Mouse (Mus musculus): ENCODE data around the gene Mrps7. TPM values are rescaled to one million over a fixed set of nuclear protein-coding genes. Genes with fewer than 3 reads are reported as not detected.
A peak's percentile ranks its signal among the peaks of the same experiment; 100 is the strongest.

Gene Mrps7
- polyA plus RNA-seq, 1 experiment from 2014 or later, result 71.5 TPM

GRCm38 (mm10) chr11:115630532-115631504 is 27.1 kb downstream of the Mrps7 start:
- WGBS (ENCODE audit: insufficient replicate concordance), result 41% methylated on average over 16 of the region's 16 CpGs
- H3K4me1 ChIP-seq (replicated peaks), result peaks cover 38% of the 10 kb centered on the region
- H3K36me3 ChIP-seq, result no peaks in the 10 kb centered on the region
- no peaks in the 10 kb centered on the region for H3K27me3 ChIP-seq
- H3K9me3 ChIP-seq (replicated peaks), result no peaks in the 10 kb centered on the region
- ATAC-seq (ENCODE audit: low read depth), result no peak
- peak overlapping the region; percentile 38 for H3K4me2 ChIP-seq
- peak overlapping the region; percentile 36; the same call in 1 of the 2 replicates for H3K9ac ChIP-seq
- no peak overlapping the region for H3K27ac ChIP-seq
- peak; percentile 20 for DNase-seq
- H3K4me3 ChIP-seq (replicated peaks), result no peak overlapping the region

GRCm38 (mm10) chr11:115631505-115631890 is 27.8 kb downstream of the Mrps7 start:
- Histone ChIP-seq H3K4me1 (replicated peaks) (peaks cover 31% of the 10 kb centered on the region), H3K27me3 (no peaks in the 10 kb centered on the region), H3K36me3 (no peaks in the 10 kb centered on the region), H3K27ac (no peak overlapping the region), H3K9ac (peak overlapping the region; percentile 36; the same call in 1 of the 2 replicates), H3K4me3 (replicated peaks) (no peak overlapping the region), H3K9me3 (replicated peaks) (no peaks in the 10 kb centered on the region), H3K4me2 (peak overlapping the region; percentile 38)
- DNase-seq (peak; percentile 45), ATAC-seq (ENCODE audit: low read depth) (no peak)
- WGBS (ENCODE audit: insufficient replicate concordance), result 9% methylated on average over 3 of the region's 3 CpGs

DNA sequence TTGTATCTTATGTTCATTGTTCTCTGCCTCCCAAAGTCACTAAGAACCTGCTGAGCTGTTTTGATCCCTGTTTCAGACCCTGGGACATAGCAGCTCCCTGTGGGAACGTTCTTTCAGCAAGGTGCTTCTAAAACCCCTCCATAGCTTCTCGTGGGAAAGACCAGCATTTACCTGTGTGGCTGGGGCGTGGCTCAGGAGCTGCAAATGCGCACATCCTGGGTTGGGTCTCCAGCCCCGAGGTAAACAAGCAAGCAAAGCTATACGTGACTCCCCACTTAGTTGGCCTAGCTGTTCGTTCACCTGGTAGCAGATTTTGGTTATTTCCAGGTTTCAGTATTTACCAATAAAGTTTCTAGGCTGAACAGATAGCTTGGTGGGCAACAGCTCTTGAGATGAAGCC is 28.5 kb downstream of the Mrps7 start:
- Histone ChIP-seq H3K9ac (no peak overlapping the region), H3K4me3 (replicated peaks) (no peak overlapping the region), H3K9me3 (replicated peaks) (no peaks in the 10 kb centered on the region), H3K27ac (no peak overlapping the region), H3K4me2 (no peak overlapping the region), H3K36me3 (no peaks in the 10 kb centered on the region), H3K27me3 (no peaks in the 10 kb centered on the region), H3K4me1 (replicated peaks) (peaks cover 24% of the 10 kb centered on the region)
- WGBS (ENCODE audit: insufficient replicate concordance), result 70% methylated on average over 7 of the region's 7 CpGs
- DNase-seq (no peak), ATAC-seq (ENCODE audit: low read depth) (no peak)

- no peaks in the 10 kb centered on the region for H3K36me3 ChIP-seq
- peaks cover 20% of the 10 kb centered on the region for H3K4me1 ChIP-seq (replicated peaks)
- H3K9me3 ChIP-seq (replicated peaks), result no peaks in the 10 kb centered on the region
- ATAC-seq (ENCODE audit: low read depth) (no peak), DNase-seq (no peak)
- H3K27ac ChIP-seq, result no peak overlapping the region
- no peak overlapping the region for H3K4me2 ChIP-seq
- H3K9ac ChIP-seq, result no peak overlapping the region
- H3K27me3 ChIP-seq, result no peaks in the 10 kb centered on the region
- H3K4me3 ChIP-seq (replicated peaks), result no peak overlapping the region
- WGBS (ENCODE audit: insufficient replicate concordance), result 67% methylated on average over 10 of the region's 10 CpGs
Measured at GRCm38 (mm10) chr11:115632862-115633261, 29.1 kb downstream of the Mrps7 start.

DNA sequence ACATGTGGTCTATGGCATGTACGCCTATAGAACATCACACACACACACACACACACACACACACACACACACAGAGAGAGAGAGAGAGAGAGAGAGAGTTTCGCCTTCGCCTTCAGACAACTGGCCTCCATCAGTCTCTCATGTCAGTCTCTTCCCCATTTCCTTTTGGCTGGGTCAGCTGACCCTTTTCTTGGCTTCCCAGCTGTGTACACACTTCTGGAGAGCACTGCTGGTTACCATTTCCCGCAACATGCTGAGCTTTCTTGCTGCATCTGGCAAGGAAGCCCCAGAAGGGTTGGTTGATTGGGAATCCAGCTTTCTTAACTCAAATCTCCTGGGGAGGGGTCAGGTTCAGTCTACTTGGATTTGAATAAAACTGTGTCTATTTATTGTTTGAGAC is 30.4 kb downstream of the Mrps7 start:
- Histone ChIP-seq H3K4me1 (replicated peaks) (peaks cover 16% of the 10 kb centered on the region), H3K4me2 (no peak overlapping the region), H3K4me3 (replicated peaks) (no peak overlapping the region), H3K36me3 (no peaks in the 10 kb centered on the region), H3K9me3 (replicated peaks) (no peaks in the 10 kb centered on the region), H3K9ac (no peak overlapping the region), H3K27me3 (no peaks in the 10 kb centered on the region), H3K27ac (no peak overlapping the region)
- 63% methylated on average over 4 of the region's 4 CpGs for WGBS (ENCODE audit: insufficient replicate concordance)
- DNase-seq (no peak), ATAC-seq (ENCODE audit: low read depth) (no peak)

- Histone ChIP-seq H3K4me1 (replicated peaks) (peaks cover 17% of the 10 kb centered on the region), H3K9me3 (replicated peaks) (no peaks in the 10 kb centered on the region), H3K27ac (no peak overlapping the region), H3K27me3 (no peaks in the 10 kb centered on the region), H3K4me3 (replicated peaks) (no peak overlapping the region), H3K9ac (no peak overlapping the region), H3K4me2 (no peak overlapping the region), H3K36me3 (no peaks in the 10 kb centered on the region)
- ATAC-seq (ENCODE audit: low read depth), result no peak
- 70% methylated on average over 8 of the region's 8 CpGs for whole genome bisulfite sequencing (ENCODE audit: insufficient replicate concordance)
- no peak for DNase-seq
Measured at GRCm38 (mm10) chr11:115635041-115635440, 31.3 kb downstream of the Mrps7 start.

GRCm38 (mm10) chr11:115635484-115635883 is 31.8 kb downstream of the Mrps7 start:
- Histone ChIP-seq H3K27ac (no peak overlapping the region), H3K4me1 (replicated peaks) (peaks cover 16% of the 10 kb centered on the region), H3K36me3 (no peaks in the 10 kb centered on the region), H3K4me3 (replicated peaks) (no peak overlapping the region), H3K9ac (no peak overlapping the region), H3K4me2 (no peak overlapping the region), H3K9me3 (replicated peaks) (no peaks in the 10 kb centered on the region), H3K27me3 (no peaks in the 10 kb centered on the region)
- ATAC-seq (ENCODE audit: low read depth), result no peak
- WGBS (ENCODE audit: insufficient replicate concordance), result 64% methylated on average over 8 of the region's 8 CpGs
- no peak for DNase-seq

DNA sequence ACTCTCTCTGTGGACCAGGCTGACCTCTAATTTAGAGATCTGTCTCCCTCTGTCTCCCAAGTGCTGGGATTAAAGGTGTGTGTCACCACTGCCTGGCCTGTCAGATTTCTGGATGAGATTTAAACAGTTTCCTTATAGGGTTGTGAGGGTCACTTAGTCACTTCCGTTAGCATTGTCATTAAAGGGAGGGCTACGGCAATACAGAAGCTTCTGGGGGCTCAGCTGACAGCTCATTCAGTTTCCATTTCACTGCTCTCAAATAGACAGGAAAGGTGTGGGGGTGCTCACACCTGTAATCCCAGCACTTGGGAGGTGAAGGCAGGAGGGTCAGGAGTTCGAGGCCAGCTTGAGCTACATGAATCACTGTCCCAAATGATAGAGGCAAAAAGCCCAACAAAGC is 33.2 kb downstream of the Mrps7 start:
- H3K9ac ChIP-seq, result no peak overlapping the region
- 65% methylated on average over 3 of the region's 3 CpGs for WGBS (ENCODE audit: insufficient replicate concordance)
- no peaks in the 10 kb centered on the region for H3K27me3 ChIP-seq
- H3K36me3 ChIP-seq, result no peaks in the 10 kb centered on the region
- H3K4me3 ChIP-seq (replicated peaks), result no peak overlapping the region
- ATAC-seq (ENCODE audit: low read depth), result no peak
- DNase-seq, result no peak
- H3K4me1 ChIP-seq (replicated peaks), result peaks cover 20% of the 10 kb centered on the region
- H3K4me2 ChIP-seq, result no peak overlapping the region
- H3K9me3 ChIP-seq (replicated peaks), result no peaks in the 10 kb centered on the region
- H3K27ac ChIP-seq, result no peak overlapping the region

DNA sequence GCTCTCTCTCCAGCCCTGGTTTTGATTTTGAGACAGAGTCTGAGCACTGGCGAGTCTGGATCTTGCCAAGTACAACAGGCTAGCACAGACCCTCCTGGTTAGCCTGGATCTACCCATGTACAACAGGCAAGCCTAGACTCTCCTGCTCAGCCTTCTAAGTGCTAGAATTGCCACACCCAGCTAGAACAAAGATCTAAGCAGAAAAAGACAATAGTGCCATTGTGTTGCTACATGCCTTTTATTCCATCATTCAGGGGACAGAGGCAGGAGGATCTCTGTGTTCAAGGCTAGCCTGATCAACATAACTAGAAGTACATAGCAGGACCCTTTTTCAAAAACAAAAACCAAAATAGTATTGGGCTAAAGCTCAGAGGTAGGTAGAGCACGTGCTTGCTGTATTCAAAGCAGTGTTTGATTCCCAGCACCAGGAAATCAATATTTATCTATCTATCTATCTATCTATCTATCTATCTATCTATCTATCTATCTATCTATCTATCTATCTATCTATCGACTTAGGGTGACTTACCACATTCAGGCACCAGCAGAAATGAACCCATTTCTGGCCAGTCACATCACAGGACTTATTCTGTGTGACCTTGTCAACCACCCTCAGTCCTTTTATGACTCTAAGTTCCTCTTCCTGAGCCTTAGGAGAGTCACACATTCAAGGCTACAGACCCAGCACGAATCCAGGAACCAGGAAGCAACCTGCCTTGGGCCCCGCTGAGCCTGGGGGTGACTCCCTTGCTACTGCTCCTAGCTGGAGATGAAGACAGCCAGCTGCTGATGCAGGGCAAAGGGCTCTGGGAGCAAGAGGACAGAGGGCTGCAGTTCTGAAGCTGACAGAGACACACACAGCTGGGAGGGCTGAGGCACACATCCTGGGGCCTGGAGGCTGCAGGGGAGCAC is 35.0 kb downstream of the Mrps7 start:
- Histone ChIP-seq H3K4me1 (replicated peaks) (peaks cover 23% of the 10 kb centered on the region), H3K9ac (no peak overlapping the region), H3K27ac (no peak overlapping the region), H3K4me3 (replicated peaks) (no peak overlapping the region), H3K9me3 (replicated peaks) (no peaks in the 10 kb centered on the region), H3K27me3 (no peaks in the 10 kb centered on the region), H3K4me2 (no peak overlapping the region), H3K36me3 (peaks cover 10% of the 10 kb centered on the region)
- WGBS (ENCODE audit: insufficient replicate concordance), result 33% methylated on average over 5 of the region's 5 CpGs
- ATAC-seq (ENCODE audit: low read depth), result no peak
- no peak for DNase-seq

GRCm38 (mm10) chr11:115639540-115639939 is 35.8 kb downstream of the Mrps7 start:
- Histone ChIP-seq H3K27me3 (no peaks in the 10 kb centered on the region), H3K36me3 (peaks cover 15% of the 10 kb centered on the region), H3K9me3 (replicated peaks) (no peaks in the 10 kb centered on the region), H3K4me3 (replicated peaks) (no peak overlapping the region), H3K4me2 (no peak overlapping the region), H3K27ac (no peak overlapping the region), H3K9ac (no peak overlapping the region), H3K4me1 (replicated peaks) (peaks cover 26% of the 10 kb centered on the region)
- 75% methylated on average over 4 of the region's 4 CpGs for WGBS (ENCODE audit: insufficient replicate concordance)
- DNase-seq (no peak), ATAC-seq (ENCODE audit: low read depth) (no peak)

GRCm38 (mm10) chr11:115640311-115640828 is 36.6 kb downstream of the Mrps7 start:
- H3K9ac ChIP-seq, result no peak overlapping the region
- no peak overlapping the region for H3K27ac ChIP-seq
- ATAC-seq (ENCODE audit: low read depth) (no peak), DNase-seq (no peak)
- H3K9me3 ChIP-seq (replicated peaks), result no peaks in the 10 kb centered on the region
- no peak overlapping the region for H3K4me3 ChIP-seq (replicated peaks)
- no peaks in the 10 kb centered on the region for H3K27me3 ChIP-seq
- 71% methylated on average over 3 of the region's 4 CpGs for WGBS (ENCODE audit: insufficient replicate concordance)
- peaks cover 23% of the 10 kb centered on the region for H3K36me3 ChIP-seq
- H3K4me1 ChIP-seq (replicated peaks), result peaks cover 26% of the 10 kb centered on the region
- H3K4me2 ChIP-seq, result no peak overlapping the region
